Mouse (Mus musculus): ENCODE data around the gene Snap25.

- TF ChIP-seq CTCF (IDR thresholded peaks at IDR 0.05; ENCODE audit: low read depth) (no peak), EP300 (IDR thresholded peaks at IDR 0.05; ENCODE audit: low read depth) (no peak)
These were observed 31.6 kb downstream of the Snap25 start for GRCm38 (mm10) chr2:136744683-136745326.

All from heart, postnatal 0 days (tissue).